Mouse (Mus musculus): ENCODE measurements around the gene Sbds. TPM values are rescaled to one million over a fixed set of nuclear protein-coding genes. Genes with fewer than 3 reads are reported as not detected.

Gene Sbds
- polyA plus RNA-seq, 1 experiment from 2014 or later = 70.5 TPM

DNA sequence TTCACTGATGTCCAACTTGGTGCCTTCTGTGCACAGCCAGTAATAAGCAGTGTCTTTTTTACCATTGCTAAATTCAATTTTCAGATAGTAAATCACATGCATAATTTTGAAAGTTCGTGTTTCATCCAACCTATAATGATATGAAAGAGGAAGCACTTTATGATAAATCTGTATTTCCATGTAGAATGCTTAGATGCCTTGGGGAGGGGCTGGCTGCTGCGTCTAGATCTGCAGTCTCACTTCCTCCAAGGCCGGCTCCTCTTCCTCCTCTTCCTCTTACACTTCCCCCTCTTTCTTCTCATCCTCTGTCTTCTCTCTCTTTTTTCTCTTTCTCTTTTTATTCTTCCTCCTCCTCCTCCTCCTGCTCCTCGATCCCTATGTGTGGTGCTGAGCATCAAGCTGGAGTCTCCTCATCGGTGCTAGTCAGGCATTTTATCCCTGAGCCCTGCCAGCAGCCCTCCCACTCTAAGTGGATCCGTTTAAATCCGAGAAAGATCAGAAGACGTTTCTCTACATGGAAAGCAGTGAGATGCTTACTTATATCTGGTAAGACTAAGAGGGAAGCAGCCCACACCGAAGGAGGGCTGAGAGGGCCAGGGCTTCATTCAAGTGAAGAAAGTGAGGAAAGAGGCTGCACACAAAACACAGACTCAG lies 27.9 kb upstream of the Sbds start:
- Histone ChIP-seq H3K27me3 (no peaks in the 10 kb centered on the region), H3K27ac (replicated peaks) (no peak overlapping the region), H3K4me2 (replicated peaks) (no peak overlapping the region), H3K4me3 (no peak overlapping the region), H3K9ac (replicated peaks) (no peak overlapping the region), H3K4me1 (no peaks in the 10 kb centered on the region), H3K9me3 (no peaks in the 10 kb centered on the region; the same call in 1 of the 2 replicates), H3K36me3 (peaks cover 86% of the 10 kb centered on the region)
- WGBS = 97% methylated on average over 9 of the region's 9 CpGs
- ATAC-seq (ENCODE audit: low FRiP score, low read depth) = no peak

DNA sequence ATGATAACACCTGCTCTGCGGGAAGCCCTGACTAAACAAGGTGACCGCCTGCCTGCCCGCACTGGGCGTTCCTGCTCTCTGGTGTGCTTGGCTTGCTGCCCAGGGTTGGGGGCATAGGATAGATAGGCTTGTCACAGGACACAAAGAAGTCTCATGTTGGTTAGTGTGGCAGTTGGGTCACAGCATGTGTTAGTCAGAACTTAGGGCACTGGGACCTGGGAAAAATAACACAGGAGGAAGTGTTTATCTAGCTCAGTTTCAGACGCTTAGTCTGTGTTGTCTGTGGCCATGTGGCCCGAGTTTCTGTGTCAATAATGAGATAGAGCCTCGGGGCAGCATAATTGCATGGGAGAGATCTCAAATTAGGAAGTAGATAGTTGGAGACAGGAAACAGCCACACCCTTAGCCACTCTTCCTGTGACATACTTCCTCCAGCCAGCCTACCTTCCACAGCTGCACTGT lies 22.7 kb upstream of the Sbds start:
- no peak overlapping the region for H3K4me2 ChIP-seq (replicated peaks)
- H3K4me3 ChIP-seq = no peak overlapping the region
- no peaks in the 10 kb centered on the region for H3K4me1 ChIP-seq
- H3K9me3 ChIP-seq = no peaks in the 10 kb centered on the region
- WGBS = 87% methylated on average over 7 of the region's 7 CpGs
- ATAC-seq (ENCODE audit: low FRiP score, low read depth) = no peak
- no peak overlapping the region for H3K9ac ChIP-seq (replicated peaks)
- no peak overlapping the region for H3K27ac ChIP-seq (replicated peaks)
- H3K27me3 ChIP-seq = no peaks in the 10 kb centered on the region
- H3K36me3 ChIP-seq = peaks cover 73% of the 10 kb centered on the region

DNA sequence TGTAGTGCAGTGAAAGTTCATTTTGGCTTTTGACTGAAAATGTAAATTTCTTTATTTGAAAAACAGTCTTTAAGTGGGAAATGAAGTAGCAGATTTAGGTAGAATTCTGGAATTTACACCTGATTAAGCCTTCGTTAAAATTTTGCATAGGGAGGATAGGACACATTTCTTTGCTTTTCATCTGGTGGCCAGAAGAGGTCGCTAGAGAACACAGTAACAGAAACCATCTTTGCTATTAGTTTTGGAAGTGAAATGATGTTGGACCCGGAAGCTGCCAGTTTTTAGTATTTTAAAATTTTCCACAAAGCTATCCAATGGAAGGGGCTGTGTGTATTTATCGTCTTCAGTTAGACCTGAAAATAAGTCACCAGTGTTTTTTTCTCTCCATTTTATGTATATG lies 20.2 kb upstream of the Sbds start:
- Histone ChIP-seq H3K4me2 (replicated peaks) (no peak overlapping the region), H3K27ac (replicated peaks) (no peak overlapping the region)
- 60% methylated on average over 4 of the region's 4 CpGs for WGBS

DNA sequence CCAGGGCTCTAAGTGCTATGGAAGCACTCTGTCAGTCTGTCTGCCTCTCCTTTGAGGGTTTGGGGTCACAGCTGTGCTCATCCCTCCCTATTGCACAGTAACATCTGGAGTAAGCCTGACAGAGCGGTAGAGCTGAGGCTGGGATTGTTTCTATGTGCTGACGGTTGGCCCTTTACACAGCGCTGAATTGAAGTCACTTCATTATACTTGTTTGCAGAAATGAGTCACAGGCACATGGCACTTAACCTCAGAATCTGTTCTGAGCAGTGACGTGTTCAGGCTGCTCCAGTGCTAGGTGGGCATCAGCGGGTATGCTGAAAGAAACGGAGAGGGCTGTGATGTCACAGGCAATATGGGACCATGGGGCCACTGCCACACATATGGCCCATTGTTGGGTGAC lies 17.7 kb upstream of the Sbds start:
- Histone ChIP-seq H3K4me3 (no peak overlapping the region), H3K9ac (replicated peaks) (no peak overlapping the region), H3K36me3 (peaks cover 74% of the 10 kb centered on the region), H3K27me3 (no peaks in the 10 kb centered on the region), H3K27ac (replicated peaks) (no peak overlapping the region), H3K9me3 (no peaks in the 10 kb centered on the region), H3K4me1 (no peaks in the 10 kb centered on the region), H3K4me2 (replicated peaks) (no peak overlapping the region)
- 91% methylated on average over 6 of the region's 6 CpGs for WGBS
- ATAC-seq (ENCODE audit: low FRiP score, low read depth) = no peak

More for the DNA sequence above, 20.2 kb upstream of the Sbds start:
- Histone ChIP-seq H3K36me3 (peaks cover 75% of the 10 kb centered on the region), H3K9me3 (no peaks in the 10 kb centered on the region), H3K9ac (replicated peaks) (no peak overlapping the region), H3K4me1 (no peaks in the 10 kb centered on the region), H3K27me3 (no peaks in the 10 kb centered on the region), H3K4me3 (no peak overlapping the region)
- ATAC-seq (ENCODE audit: low FRiP score, low read depth) = no peak

DNA sequence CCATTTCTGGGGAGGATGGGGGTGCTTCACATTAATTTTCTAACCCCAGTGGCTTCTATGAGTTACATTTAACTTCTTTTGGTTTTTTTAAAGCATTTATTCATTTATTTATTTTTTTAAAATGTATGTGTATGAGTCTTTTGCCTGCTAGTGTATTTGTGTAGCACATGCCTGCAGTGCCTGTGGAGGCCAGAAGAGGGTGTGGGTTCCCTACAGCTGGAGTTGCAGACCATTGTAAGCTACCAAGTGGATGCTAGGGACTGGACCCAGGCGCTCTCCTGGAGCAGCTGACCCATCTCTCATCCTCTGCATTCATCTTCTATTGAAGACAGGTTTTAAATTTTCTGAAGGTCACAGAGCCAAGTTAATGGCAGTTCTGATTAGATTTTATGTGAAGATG lies 17.0 kb upstream of the Sbds start:
- Histone ChIP-seq H3K4me2 (replicated peaks) (no peak overlapping the region), H3K27me3 (no peaks in the 10 kb centered on the region), H3K36me3 (peaks cover 78% of the 10 kb centered on the region), H3K27ac (replicated peaks) (no peak overlapping the region), H3K4me3 (no peak overlapping the region), H3K9me3 (no peaks in the 10 kb centered on the region), H3K4me1 (no peaks in the 10 kb centered on the region), H3K9ac (replicated peaks) (no peak overlapping the region)
- 95% methylated on average over 1 of the region's 1 CpGs for WGBS
- ATAC-seq (ENCODE audit: low FRiP score, low read depth) = no peak

DNA sequence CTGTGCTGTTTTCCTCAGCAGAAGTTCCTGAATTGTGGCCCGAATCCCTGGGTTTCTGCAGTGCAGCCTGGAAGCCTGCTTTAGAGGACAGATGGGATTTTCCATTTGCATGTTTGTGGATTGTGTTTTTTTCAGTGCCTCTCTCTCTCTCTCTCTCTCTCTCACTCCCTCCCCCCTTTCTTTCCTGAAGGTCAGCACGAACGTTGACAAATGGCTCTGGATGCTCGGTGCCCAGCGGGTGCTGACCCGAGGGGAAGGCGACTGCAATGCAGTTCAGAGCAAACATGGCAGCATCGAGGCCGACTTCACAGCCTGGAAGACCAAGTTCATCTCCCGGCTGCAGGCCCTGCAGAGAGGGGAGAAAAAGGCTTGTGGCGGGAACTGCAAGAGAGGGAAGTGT lies 13.6 kb upstream of the Sbds start:
- ATAC-seq (ENCODE audit: low FRiP score, low read depth) = no peak
- no peaks in the 10 kb centered on the region for H3K27me3 ChIP-seq
- no peak overlapping the region for H3K4me2 ChIP-seq (replicated peaks)
- H3K9me3 ChIP-seq = no peaks in the 10 kb centered on the region
- H3K9ac ChIP-seq (replicated peaks) = no peak overlapping the region
- H3K4me3 ChIP-seq = no peak overlapping the region
- H3K27ac ChIP-seq (replicated peaks) = no peak overlapping the region
- WGBS = 80% methylated on average over 11 of the region's 11 CpGs
- peaks cover 67% of the 10 kb centered on the region for H3K36me3 ChIP-seq
- no peaks in the 10 kb centered on the region for H3K4me1 ChIP-seq

DNA sequence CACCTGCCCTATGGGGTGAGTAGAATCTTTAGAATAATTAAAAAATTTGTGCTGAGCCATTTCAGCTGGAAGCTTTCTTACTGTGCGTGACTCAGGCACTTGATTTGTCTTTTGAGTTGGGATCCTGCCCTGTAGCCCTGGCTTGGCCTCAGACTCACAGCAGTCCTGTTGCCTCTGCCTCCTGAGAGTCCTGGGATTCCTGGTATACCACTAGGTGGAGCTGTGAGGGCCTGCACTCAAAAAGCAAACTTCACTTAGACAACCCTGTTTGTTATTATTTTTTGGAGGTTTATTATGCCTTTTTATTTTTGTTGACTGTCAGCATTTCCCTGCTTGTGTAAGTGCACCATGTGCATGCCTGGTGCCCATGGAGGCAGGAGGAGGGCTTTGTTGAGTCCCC lies 12.0 kb upstream of the Sbds start:
- Histone ChIP-seq H3K4me1 (no peaks in the 10 kb centered on the region), H3K9ac (replicated peaks) (no peak overlapping the region), H3K27ac (replicated peaks) (no peak overlapping the region), H3K36me3 (peaks cover 67% of the 10 kb centered on the region), H3K4me2 (replicated peaks) (no peak overlapping the region), H3K9me3 (no peaks in the 10 kb centered on the region), H3K27me3 (no peaks in the 10 kb centered on the region), H3K4me3 (no peak overlapping the region)
- 91% methylated on average over 1 of the region's 1 CpGs for WGBS
- no peak for ATAC-seq (ENCODE audit: low FRiP score, low read depth)

DNA sequence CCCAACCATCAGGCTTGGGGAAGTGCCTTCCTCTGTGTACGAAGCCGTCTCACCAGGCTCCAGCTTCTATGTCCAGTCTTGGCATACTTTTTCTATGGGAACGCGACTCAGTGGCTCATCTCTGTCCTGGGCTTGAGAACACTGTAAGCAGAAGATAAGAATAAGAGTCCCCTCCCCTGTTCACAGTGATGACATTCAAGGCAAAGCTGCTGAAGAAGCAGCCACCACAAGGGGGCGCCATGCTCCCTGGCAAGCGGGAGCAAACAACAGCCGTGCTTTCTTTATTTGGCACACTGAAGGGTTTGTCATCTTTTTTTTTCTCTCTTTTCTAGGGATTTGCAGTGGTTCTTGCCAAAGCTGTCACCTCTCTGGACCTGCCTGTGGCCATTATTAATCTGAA lies 11.3 kb upstream of the Sbds start:
- Histone ChIP-seq H3K4me2 (replicated peaks) (no peak overlapping the region), H3K9me3 (no peaks in the 10 kb centered on the region), H3K4me1 (no peaks in the 10 kb centered on the region), H3K27me3 (no peaks in the 10 kb centered on the region), H3K27ac (replicated peaks) (no peak overlapping the region), H3K36me3 (peaks cover 63% of the 10 kb centered on the region), H3K9ac (replicated peaks) (no peak overlapping the region), H3K4me3 (no peak overlapping the region)
- 89% methylated on average over 7 of the region's 7 CpGs for WGBS
- ATAC-seq (ENCODE audit: low FRiP score, low read depth) = no peak

DNA sequence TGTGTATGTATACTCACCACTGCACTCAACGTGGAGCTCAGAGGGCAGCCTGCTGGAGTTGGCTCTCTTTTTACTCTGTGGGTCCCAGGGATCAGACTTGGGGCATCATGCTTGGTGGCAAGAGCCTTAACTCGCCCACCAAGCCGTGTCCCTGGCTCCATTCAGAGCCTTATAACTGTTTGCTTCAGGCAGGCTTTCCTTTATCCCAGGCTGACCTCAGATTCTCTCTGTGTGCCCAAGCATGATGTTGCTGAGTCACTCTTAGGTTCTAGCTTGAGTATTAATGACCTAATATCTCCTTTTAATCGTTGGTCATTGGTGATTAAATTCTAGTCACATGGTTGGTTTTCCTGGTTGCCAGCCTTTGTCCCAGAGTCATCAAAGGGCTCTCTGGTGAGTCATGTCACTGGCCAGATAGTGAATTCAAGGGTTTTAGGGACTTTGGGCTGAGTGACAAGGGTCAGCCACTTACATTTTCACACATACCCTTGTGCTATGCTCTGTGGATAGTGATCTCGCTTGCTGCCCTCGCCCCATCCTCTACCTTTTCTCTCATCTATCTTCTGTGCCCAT lies 9.2 kb upstream of the Sbds start:
- no peak overlapping the region for H3K4me3 ChIP-seq
- H3K27ac ChIP-seq (replicated peaks) = no peak overlapping the region
- no peaks in the 10 kb centered on the region for H3K4me1 ChIP-seq
- no peaks in the 10 kb centered on the region for H3K27me3 ChIP-seq
- WGBS = 93% methylated on average over 6 of the region's 6 CpGs
- peaks cover 44% of the 10 kb centered on the region for H3K36me3 ChIP-seq
- no peak for ATAC-seq (ENCODE audit: low FRiP score, low read depth)
- no peak overlapping the region for H3K9ac ChIP-seq (replicated peaks)
- no peak overlapping the region for H3K4me2 ChIP-seq (replicated peaks)
- H3K9me3 ChIP-seq = no peaks in the 10 kb centered on the region

DNA sequence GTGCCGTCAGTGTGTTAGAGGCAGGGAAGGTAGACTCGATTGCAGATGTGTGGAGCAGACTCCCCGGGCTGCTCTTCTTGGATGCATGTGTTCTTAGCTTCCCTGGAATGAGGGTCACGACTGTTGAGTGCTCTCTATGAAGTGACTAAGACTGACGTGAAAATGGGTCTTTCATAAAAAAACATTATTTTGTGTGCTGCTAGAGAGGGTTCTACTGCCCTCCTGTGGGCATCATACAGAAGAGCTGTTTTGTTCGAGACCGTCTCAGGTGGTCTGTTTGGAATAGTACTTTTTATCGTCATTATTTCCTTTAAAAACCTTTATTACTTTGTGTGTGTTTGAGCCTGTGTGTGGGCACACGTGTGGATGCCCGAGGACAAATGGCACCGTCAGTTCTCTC lies 8.1 kb upstream of the Sbds start:
- no peak for ATAC-seq (ENCODE audit: low FRiP score, low read depth)
- Histone ChIP-seq H3K36me3 (peaks cover 35% of the 10 kb centered on the region), H3K9ac (replicated peaks) (no peak overlapping the region), H3K9me3 (no peaks in the 10 kb centered on the region), H3K27ac (replicated peaks) (no peak overlapping the region), H3K4me1 (no peaks in the 10 kb centered on the region), H3K4me2 (replicated peaks) (no peak overlapping the region), H3K27me3 (no peaks in the 10 kb centered on the region), H3K4me3 (no peak overlapping the region)
- 85% methylated on average over 11 of the region's 11 CpGs for WGBS

DNA sequence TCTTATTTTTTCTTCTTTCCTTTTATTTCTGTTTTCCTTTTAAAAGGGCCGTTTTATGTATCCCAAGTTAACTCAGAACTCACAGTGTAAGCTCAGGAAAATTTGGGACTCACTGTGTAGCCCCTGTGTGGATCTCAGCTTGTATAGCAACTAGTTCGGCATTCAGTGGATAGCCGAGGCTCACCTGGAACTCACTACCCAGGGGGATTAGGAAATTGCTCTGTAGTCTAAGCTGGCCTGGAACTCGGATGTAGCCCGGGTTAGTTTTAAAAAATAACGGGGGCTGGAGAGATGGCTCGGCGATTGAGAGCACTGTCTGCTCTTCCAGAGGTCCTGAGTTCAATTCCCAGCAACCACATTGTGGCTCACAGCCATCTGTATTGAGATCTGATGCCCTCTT lies 2.0 kb upstream of the Sbds start:
- 10% methylated on average over 8 of the region's 8 CpGs for whole genome bisulfite sequencing
- Histone ChIP-seq H3K27me3 (no peaks in the 10 kb centered on the region), H3K27ac (replicated peaks) (peak overlapping the region; percentile 74), H3K36me3 (peaks cover 14% of the 10 kb centered on the region), H3K4me2 (replicated peaks) (peak overlapping the region; percentile 77), H3K9ac (replicated peaks) (peak overlapping the region; percentile 77), H3K4me3 (peak overlapping the region; percentile 70), H3K9me3 (no peaks in the 10 kb centered on the region), H3K4me1 (peaks cover 20% of the 10 kb centered on the region)
- ATAC-seq (ENCODE audit: low FRiP score, low read depth) = peak; percentile 16; the same call in 1 of the 2 replicates

DNA sequence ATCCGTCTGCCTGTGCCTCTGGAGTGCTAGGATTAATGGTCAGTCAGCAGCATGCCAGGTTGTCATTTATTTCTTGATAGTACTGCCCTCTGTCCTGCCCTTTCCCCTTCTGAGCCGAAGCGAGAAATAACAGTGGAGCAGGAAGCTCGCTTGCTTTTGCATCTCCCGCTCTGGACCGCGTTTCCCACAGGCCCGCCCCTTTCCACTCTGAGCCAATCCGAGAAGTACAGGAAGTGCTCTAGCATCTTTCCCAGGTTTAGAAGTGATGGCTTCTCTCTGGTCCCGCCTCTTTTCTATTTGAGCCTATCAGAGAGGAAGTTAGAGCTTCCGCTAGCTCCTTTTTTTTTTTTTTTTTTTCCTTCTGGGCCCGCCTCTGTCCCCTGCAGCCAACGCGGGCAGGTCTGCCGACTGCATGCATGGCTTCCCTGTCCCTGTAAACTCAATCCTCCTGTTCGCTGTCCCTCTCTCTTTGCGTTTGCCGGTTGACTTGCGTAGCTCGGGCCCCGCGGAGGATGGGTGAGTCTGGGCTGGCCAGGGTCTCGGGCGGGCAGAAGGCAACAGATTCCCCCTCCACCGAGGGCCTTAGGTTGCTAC lies 1.4 kb upstream of the Sbds start:
- Histone ChIP-seq H3K27ac (replicated peaks) (peak overlapping the region; percentile 74), H3K4me3 (peak overlapping the region; percentile 70), H3K4me1 (peaks cover 20% of the 10 kb centered on the region), H3K36me3 (peaks cover 16% of the 10 kb centered on the region), H3K9me3 (no peaks in the 10 kb centered on the region), H3K27me3 (no peaks in the 10 kb centered on the region), H3K4me2 (replicated peaks) (peak overlapping the region; percentile 77), H3K9ac (replicated peaks) (peak overlapping the region; percentile 77)
- under 1% methylated on average over 25 of the region's 25 CpGs for WGBS
- peak; percentile 94 for ATAC-seq (ENCODE audit: low FRiP score, low read depth)
